Mouse (Mus musculus) hindbrain, postnatal 0 days (tissue): Measurements from ENCODE around the gene Rdh12. TPM values are rescaled to one million over a fixed set of nuclear protein-coding genes. Genes with fewer than 3 reads are reported as not detected.

ENCODE experiments used
- ATAC-seq: fragments of 200-750 bp; cut with Nextera tagmentation; 2 replicates; pipeline ENCODE4 v1.8.0; 2017; ENCODE audit warnings: mild to moderate bottlenecking, moderate TSS enrichment, moderate library complexity
- DNase-seq: peaks from one replicate; pipeline ENCODE4 v3.0.0-alpha.2; 2015; ENCODE audit warnings: low spot score
- H3K27ac ChIP-seq: fragments of 300-500 bp; sonication (generic); 2 replicates; pipeline ENCODE4 v1.5.1; 2014; ENCODE audit warnings: mild to moderate bottlenecking
- H3K27me3 ChIP-seq: fragments of 300-500 bp; sonication (generic); 2 replicates; pipeline ENCODE4 v1.6.1; 2014; ENCODE audit warnings: low read length, mixed read lengths; ENCODE audit not compliant: insufficient read depth
- H3K36me3 ChIP-seq: fragments of 300-500 bp; sonication (generic); 2 replicates; pipeline ENCODE4 v1.6.1; 2014; ENCODE audit warnings: low read length, mixed read lengths; ENCODE audit not compliant: insufficient read depth
- H3K4me1 ChIP-seq: fragments of 300-500 bp; sonication (generic); 2 replicates; pipeline ENCODE4 v1.6.1; 2014; ENCODE audit warnings: antibody characterized with exemption, low read length, mixed read lengths; ENCODE audit not compliant: insufficient read depth
- H3K4me2 ChIP-seq: fragments of 300-500 bp; sonication (generic); 2 replicates; pipeline ENCODE4 v1.6.1; 2014; ENCODE audit warnings: low read depth, mild to moderate bottlenecking, low read length, moderate library complexity, mixed read lengths
- H3K4me3 ChIP-seq: fragments of 300-500 bp; sonication (generic); 2 replicates; pipeline ENCODE4 v1.5.1; 2014; ENCODE audit warnings: low read length
- H3K9ac ChIP-seq: fragments of 300-500 bp; sonication (generic); replicated peaks from 2 replicates; pipeline ENCODE4 v1.6.1; 2014; ENCODE audit warnings: mild to moderate bottlenecking, low read length, moderate library complexity, mixed read lengths
- H3K9me3 ChIP-seq: fragments of 300-500 bp; sonication (generic); 2 replicates; pipeline ENCODE4 v1.6.1; 2016; ENCODE audit warnings: low read length, mixed read lengths
- CTCF ChIP-seq: IDR thresholded peaks from 2 replicates; pipeline ENCODE4 v1.5.1; 2016; ENCODE audit warnings: antibody characterized with exemption, control low read depth, low read depth
- WGBS: fragments of 180-500 bp; shearing (Covaris S2); extraction: QIAGEN DNeasy Blood & Tissue Kit; methylation state at CpG from one replicate; pipeline ENCODE4 v1.1.7; 2014; 5-methylcytosine and 5-hydroxymethylcytosine counted together
- polyA plus RNA-seq: library from polyadenylated mRNA; unstranded; fragments of >200 nt; fragmentation: Nextera tagmentation; extraction: Ambion mirVana; gene quantifications from 2 replicates; pipeline ENCODE4 v1.2.1, GENCODE M21; 2015
- total RNA-seq: library from RNA; depleted of rRNA; stranded (reverse); fragments of >200 nt; gene quantifications from 2 replicates; pipeline ENCODE4 v1.2.3, GENCODE M21; 2014

Gene Rdh12
- total and polyA plus RNA-seq, 2 experiments from 2014 or later = 0.47 to 0.83 TPM

DNA sequence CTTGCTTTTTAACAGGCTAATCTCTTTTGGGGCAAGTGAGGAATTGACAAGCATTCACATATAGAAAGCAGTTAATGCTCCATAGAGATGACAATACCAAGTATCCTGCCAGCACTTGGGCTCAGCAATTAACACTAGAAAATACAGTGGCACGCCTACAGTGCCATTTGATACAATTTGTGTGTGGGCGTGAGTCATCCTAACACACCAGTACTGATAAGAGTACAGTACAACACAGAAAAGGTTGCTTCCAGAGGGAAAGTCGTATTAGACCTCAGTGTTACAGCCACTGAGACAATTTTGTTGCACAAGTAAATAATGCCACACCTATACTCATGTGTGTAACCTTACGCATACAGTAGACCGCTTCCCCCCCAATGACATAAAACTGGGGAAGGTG, 11.6 kb upstream of the Rdh12 start:
- H3K27me3 ChIP-seq = no peaks in the 10 kb centered on the region
- no peak overlapping the region for H3K4me2 ChIP-seq
- TF ChIP-seq CTCF = no peak
- WGBS = 89% methylated on average over 5 of the region's 5 CpGs
- no peaks in the 10 kb centered on the region for H3K36me3 ChIP-seq
- ATAC-seq (no peak), DNase-seq (no peak)
- H3K27ac ChIP-seq = no peak overlapping the region
- no peak overlapping the region for H3K4me3 ChIP-seq
- H3K9me3 ChIP-seq = no peaks in the 10 kb centered on the region
- H3K4me1 ChIP-seq = no peaks in the 10 kb centered on the region
- H3K9ac ChIP-seq = no peak overlapping the region

DNA sequence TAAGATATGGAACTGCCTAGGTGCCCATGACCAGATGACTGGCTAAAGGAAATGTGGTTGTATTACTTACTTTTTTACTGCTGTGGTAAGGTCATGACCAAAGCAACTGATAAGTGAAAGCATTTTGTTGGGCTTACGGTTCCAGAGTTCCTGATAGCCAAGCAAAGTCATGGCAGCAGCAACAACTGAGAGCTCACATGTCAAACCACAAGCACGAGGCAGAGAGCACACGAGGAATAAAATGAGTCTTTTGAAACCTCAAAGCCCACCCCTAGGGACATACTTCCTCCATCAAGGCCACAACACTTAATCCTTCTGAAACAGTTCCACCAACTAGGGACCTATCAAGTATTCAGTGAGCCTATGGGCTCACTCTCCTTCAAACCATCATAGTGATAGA, 6.8 kb upstream of the Rdh12 start:
- Histone ChIP-seq H3K4me1 (no peaks in the 10 kb centered on the region), H3K27ac (no peak overlapping the region), H3K36me3 (no peaks in the 10 kb centered on the region), H3K9me3 (no peaks in the 10 kb centered on the region), H3K9ac (no peak overlapping the region), H3K4me3 (no peak overlapping the region), H3K4me2 (no peak overlapping the region), H3K27me3 (no peaks in the 10 kb centered on the region)
- no peak for TF ChIP-seq CTCF
- WGBS = 74% methylated on average over 3 of the region's 3 CpGs
- ATAC-seq (no peak), DNase-seq (no peak)

DNA sequence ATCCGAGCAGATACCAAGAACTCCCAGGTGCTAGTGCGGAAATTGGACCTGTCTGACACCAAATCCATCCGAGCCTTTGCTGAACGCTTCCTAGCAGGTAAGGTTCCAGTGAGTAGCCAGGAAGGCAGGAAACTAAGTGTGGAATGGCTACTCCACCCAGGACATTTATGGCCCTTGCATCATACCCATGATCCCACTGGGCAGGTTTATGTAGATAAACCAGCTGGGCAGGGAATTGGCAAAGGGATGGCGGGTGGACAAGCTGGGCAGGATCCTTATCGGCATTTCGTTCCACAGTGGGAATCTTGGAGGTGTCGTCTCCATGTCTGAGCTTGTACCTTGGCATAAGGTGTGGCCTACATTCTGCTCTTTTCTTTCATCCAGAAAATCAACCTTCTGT, 2.7 kb downstream of the Rdh12 start:
- H3K9ac ChIP-seq = no peak overlapping the region
- no peaks in the 10 kb centered on the region for H3K4me1 ChIP-seq
- H3K9me3 ChIP-seq = no peaks in the 10 kb centered on the region
- no peaks in the 10 kb centered on the region for H3K36me3 ChIP-seq
- H3K4me3 ChIP-seq = no peak overlapping the region
- no peak for TF ChIP-seq CTCF
- DNase-seq (no peak), ATAC-seq (no peak)
- 90% methylated on average over 8 of the region's 8 CpGs for WGBS
- no peak overlapping the region for H3K27ac ChIP-seq
- H3K27me3 ChIP-seq = no peaks in the 10 kb centered on the region
- no peak overlapping the region for H3K4me2 ChIP-seq

DNA sequence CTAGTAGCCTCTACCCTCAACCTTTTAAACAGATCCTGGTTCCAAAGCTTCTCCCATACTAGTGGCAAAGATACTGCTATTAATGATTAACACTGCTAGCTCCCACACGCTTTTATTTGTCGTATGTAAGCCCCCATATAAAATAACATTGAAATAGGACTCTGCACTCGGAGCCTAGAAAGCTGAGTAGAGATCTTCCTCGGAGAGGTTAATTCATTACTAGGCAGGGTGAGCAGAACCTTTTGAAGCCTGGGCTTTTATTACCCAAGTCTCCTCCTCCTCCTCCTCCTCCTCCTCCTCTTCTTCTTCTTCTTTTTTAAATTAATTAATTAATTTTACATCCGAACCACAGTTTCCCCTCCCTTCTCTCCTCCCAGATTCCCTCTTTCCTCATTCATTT, 8.8 kb downstream of the Rdh12 start:
- H3K9me3 ChIP-seq = no peaks in the 10 kb centered on the region
- no peak for ATAC-seq
- H3K4me1 ChIP-seq = no peaks in the 10 kb centered on the region
- no peak overlapping the region for H3K4me2 ChIP-seq
- no peak overlapping the region for H3K4me3 ChIP-seq
- DNase-seq = no peak
- 68% methylated on average over 5 of the region's 5 CpGs for WGBS
- TF ChIP-seq CTCF = no peak
- no peak overlapping the region for H3K27ac ChIP-seq
- no peaks in the 10 kb centered on the region for H3K36me3 ChIP-seq
- no peak overlapping the region for H3K9ac ChIP-seq
- no peaks in the 10 kb centered on the region for H3K27me3 ChIP-seq

DNA sequence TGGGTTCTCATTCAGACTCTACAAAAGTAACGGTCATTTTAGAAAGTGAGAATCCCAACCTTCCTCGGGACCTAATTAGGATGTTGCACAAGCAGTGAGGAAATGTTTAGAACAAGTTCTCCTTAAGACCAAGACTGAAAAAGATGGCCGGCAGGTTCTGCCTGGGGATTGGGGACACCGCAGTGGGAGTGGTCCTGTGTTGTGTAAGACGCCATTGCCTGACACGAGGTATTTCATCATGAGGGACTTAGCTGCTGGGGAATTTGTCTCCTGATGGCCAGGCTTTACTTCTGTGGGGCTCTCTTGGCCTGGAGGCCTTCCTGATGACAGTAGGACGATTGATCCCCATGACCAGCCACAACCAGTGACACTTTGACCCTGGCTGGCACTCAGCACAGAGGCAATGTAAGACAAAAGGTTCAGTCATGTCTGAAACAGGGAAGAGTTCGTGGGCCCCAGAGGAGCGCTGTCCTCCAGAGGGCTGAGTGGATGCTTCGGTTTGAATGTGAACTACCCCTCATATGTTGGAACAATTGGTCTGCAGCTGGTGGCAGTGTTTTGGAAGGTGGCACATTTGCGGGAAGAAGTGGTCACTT, 26.9 kb downstream of the Rdh12 start:
- Histone ChIP-seq H3K4me1 (no peaks in the 10 kb centered on the region), H3K4me2 (no peak overlapping the region), H3K9me3 (no peaks in the 10 kb centered on the region), H3K9ac (no peak overlapping the region), H3K36me3 (peaks cover 50% of the 10 kb centered on the region; the same call in 1 of the 2 replicates), H3K27me3 (no peaks in the 10 kb centered on the region), H3K27ac (no peak overlapping the region), H3K4me3 (no peak overlapping the region)
- WGBS = 62% methylated on average over 11 of the region's 11 CpGs
- no peak for TF ChIP-seq CTCF
- no peak for DNase-seq
- ATAC-seq = no peak

DNA sequence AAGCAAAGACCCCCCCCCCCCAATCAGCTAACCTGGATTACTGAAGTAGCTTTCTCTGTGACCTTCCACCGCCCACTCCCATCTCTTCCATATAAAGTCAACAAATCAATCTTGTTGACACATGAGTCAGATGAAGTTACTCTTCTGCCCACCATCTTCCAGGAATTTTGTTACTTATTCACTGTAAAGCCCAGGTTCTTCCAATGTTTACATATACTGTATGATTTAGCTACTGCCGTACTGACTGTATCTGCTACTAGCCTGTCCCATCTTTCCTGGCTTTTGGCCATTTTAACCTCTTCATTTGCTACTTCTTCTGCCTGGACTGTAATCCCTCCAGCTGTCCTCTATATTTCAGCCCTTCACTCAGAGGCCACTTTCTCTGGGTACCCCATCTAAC, 33.3 kb downstream of the Rdh12 start:
- 92% methylated on average over 2 of the region's 2 CpGs for WGBS

DNA sequence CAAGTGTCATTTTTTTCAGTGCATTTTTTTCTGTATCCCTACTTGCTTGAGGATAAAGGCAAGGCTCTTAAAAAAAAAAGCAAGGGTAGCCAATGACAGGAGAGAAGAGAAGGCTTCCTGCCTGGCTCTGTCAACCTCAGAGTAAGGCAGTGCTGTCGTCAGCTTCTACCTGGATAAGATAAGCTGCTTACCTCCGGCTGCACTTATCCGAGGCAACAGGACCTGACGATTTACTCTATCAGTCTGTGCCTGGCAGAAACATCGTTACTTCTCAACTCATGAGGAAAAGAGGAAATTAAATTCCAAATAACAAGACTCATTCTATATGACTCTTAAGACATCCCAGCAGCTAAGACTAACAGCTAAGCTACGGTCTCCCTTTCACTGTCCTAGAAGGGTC, 34.2 kb downstream of the Rdh12 start:
- no peak for DNase-seq
- peaks cover 72% of the 10 kb centered on the region for H3K36me3 ChIP-seq

More for the DNA sequence above, 33.3 kb downstream of the Rdh12 start:
- no peak overlapping the region for H3K4me2 ChIP-seq
- H3K27ac ChIP-seq = no peak overlapping the region
- ATAC-seq = no peak
- no peaks in the 10 kb centered on the region for H3K4me1 ChIP-seq
- H3K27me3 ChIP-seq = no peaks in the 10 kb centered on the region
- no peak overlapping the region for H3K9ac ChIP-seq
- H3K4me3 ChIP-seq = no peak overlapping the region
- TF ChIP-seq CTCF = no peak
- H3K9me3 ChIP-seq = no peaks in the 10 kb centered on the region
- DNase-seq = no peak
- H3K36me3 ChIP-seq = peaks cover 74% of the 10 kb centered on the region

More for the DNA sequence above, 34.2 kb downstream of the Rdh12 start:
- TF ChIP-seq CTCF = no peak
- Histone ChIP-seq H3K27ac (no peak overlapping the region), H3K9ac (no peak overlapping the region), H3K4me2 (no peak overlapping the region), H3K4me3 (no peak overlapping the region), H3K4me1 (no peaks in the 10 kb centered on the region), H3K9me3 (no peaks in the 10 kb centered on the region), H3K27me3 (no peaks in the 10 kb centered on the region)
- ATAC-seq = no peak
- 95% methylated on average over 6 of the region's 6 CpGs for WGBS
